Mouse (Mus musculus): ENCODE measurements around the gene Hoxa4.

Hoxa4 gene

DNA sequence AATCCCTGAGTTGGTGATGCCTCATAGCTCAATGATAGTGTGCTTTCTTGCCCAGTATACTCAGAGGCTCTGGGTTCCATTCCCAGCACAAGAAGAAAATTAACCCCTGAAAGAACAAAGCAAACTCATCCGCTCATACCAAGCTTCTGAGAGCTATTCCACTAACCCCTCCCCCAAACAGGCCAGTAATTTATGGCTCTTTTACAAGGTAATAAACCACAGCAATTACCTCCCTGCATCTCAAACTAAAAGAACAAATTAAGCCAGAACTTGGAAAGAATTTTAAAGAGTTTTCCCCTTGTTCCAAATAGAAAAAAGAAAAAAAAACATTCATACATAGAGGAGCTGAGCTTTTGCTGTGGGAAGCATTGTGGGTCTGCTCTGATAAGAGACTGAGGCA is 8.8 kb downstream of the Hoxa4 start:
- DNase-seq (ENCODE audit: inconsistent age in 2 of 2, low spot score in 1 of 2): no peak

DNA sequence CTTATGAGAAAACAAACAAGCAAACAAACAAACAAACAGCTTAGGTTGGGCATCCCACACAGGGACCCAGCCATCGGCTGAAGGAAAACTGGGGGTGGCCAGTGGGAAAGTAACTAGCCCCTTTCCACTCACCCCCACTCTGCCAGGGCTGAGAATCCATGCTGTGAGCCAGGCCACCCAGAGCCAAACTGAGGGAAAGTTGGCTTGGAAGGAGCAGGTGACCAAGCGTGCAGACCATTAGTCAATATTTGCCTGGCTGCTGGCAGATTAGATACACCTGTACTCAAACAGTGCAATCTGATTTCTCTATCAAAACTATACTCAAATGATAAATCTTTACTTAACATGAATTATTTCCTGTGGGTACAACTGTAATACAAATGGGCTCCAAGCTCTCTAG is 9.5 kb downstream of the Hoxa4 start:
- DNase-seq (ENCODE audit: inconsistent age in 2 of 2, low spot score in 1 of 2): no peak

DNA sequence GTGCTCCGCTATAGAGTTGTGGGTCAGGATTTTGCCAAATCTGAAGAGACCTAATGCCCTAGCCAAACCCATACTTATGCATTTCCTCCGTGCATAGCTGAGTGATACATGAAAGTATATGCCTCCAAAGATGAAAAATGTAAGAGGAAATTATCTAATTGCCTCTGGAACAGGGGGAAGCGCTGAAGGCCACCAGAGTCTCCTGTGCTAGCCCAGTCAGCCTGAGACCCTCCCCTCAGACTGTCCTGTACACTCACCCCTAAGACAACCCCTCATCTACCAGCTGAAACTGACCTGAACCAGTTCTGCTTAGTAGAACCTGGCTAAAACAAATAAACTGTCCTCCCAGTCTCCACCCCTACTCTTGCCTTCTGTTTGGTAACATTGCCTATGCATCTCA is 10.8 kb downstream of the Hoxa4 start:
- DNase-seq (ENCODE audit: inconsistent age in 2 of 2, low spot score in 1 of 2): no peak

DNA sequence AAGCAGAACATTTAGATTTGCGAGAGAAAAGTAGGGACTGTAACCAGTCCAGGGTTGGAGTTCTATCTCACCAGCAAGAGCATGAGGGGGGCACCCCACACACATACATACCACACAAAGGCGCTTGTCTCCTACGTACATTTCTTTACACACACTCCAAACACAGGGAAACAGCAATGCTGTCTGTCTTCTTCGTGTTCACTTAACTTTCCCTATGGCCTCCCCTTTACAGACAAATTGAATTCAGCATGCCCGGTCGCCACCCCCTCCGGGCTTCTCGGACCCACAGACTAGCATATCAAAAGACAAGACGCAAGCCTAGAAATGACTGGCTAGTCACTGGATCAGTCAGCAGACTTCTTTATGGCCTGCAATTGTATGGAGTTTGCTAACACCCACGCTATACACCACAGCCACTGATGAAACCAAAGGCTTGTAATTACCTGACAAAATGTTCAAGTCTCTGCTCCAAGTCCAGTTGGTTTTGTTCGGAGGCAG is 11.3 kb downstream of the Hoxa4 start:
- DNase-seq (ENCODE audit: inconsistent age in 2 of 2, low spot score in 1 of 2): no peak

DNA sequence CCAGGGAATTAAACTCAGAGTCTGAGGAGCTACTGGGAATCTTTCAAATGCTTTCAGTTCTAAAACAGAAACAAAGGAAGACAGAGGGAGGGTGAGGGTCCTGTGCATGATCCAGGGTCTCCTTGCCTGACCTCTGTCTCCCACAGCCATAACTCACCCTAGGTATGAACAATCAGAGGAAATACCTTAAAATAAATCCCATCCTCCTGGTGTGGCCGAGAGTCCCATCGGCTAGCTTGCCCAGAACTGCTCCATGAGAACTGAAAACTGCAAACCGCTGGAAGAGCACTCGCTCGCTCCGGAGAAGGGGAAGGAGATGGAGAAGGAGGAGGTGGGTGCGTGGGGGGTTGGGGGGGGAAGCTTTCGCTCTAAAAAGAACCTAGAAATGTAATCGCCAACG is 11.9 kb downstream of the Hoxa4 start:
- DNase-seq (ENCODE audit: inconsistent age in 2 of 2, low spot score in 1 of 2): peak in 1 of 2 experiments; percentile 11

DNA sequence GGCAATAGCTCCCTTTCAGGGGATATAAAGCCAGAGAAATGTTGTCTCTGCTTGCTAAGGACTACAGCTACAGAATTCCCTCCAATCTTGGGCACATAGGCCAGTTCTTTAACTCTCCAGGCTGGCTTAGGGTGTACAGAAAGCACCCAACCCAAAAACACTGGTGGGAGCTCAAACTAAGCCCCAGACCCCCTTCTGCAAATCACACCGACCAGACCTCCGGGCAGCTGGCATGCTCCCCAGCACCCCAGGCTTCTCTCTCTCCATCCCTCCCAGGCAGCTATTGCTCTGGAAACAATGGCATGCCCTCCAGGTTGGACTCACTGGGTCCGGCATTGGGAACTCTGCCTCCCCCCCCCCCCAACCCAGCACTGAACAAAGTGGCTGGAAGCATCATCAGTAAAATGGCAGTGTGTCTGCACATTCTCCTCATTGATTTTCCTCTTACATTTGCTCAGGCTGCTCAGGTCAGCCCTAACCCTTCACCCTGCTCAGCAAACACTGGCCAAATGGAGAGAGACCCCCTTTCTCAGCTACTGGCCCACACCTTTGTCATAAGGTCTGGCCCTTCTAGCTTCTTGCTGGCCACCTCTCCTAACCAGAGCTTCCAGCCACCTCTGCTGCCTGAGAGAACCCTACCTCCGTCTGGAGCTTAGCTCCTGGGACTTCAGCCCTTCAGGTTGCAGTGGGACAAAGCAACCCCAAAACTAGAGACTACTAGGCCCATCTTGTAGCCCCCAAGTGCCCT is 12.5 kb downstream of the Hoxa4 start:
- peak in 1 of 2 experiments; percentile 7 for DNase-seq (ENCODE audit: inconsistent age in 2 of 2, low spot score in 1 of 2)

DNA sequence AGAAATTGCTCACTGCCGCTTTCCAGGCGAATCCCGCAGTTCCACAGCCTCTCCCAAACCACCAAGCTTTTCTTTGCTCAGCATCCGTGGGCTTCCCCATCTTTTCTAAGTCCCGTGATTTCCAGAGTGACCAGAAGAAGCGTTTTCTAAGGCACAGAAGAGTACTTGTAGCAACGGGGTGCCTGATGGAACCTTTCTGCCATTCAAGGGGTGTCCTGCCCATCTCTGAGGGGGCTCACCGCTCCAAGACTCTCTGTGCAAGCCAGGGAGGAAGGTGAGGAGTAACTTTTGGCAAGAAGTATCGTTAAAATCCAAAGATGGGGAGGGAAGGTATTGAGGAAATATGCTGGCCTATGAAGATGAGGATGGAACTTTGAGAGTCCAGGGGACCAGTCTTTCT is 13.7 kb downstream of the Hoxa4 start:
- DNase-seq (ENCODE audit: inconsistent age in 2 of 2, low spot score in 1 of 2): no peak

DNA sequence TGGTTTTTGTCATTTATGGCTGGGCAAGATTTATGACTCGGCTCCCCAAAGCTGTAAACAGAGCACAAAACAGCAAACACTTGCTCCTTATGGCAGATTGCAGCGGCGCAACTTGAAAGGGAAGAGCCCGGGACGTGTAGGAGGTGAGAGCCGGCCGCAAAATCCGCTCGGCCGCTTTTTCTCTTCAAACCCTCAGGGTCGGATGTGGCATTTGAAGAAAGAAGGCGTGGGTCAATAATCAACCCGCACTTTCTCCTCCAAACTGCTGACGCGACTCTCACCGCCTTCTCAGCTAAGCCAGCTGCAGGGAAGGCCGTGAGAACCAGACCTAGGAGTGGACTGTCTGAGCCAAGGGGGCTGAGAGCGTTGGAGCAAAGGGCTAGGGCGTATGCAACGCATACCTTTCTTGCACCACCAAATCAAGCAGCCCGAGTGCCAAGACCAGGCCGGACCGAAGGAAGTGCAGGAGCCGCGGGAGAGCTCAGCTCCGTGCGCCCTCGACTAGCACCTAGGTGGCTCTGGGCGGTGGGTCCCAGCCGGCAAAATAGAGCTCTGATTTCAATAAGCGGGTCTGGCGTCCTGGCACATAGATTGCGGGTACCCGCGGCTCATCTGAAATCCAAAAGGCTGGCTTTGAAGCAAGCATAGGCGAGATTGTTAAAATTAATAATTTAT is 14.4 kb downstream of the Hoxa4 start, which contains the start of gene 5730596B20Rik:
TSS of gene 5730596B20Rik (plus strand) at position 438 of the 675 bp plus-strand sequence.
- DNase-seq (ENCODE audit: inconsistent age in 2 of 2, low spot score in 1 of 2): peak; percentile 26 to 71

DNA sequence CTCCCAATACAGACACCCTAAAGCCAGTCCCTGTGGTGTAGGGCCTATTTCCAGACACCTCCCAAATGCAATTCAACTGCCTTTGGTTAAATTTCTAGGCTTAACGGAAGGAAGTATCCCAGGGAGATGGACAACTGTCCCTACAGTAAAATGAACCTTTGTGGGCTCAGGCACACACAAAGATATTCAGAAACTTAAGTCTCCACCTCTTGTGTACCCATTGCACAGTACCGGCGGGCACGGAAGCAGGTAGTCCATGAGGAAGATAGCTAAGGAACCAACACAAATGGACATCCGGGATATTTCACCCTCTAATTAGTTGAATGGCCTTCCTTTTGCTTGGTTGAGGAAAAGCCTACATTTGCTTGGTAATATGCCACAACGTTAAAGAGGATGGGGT is 15.2 kb downstream of the Hoxa4 start:
- peak; percentile 8 to 55 for DNase-seq (ENCODE audit: inconsistent age in 2 of 2, low spot score in 1 of 2)

DNA sequence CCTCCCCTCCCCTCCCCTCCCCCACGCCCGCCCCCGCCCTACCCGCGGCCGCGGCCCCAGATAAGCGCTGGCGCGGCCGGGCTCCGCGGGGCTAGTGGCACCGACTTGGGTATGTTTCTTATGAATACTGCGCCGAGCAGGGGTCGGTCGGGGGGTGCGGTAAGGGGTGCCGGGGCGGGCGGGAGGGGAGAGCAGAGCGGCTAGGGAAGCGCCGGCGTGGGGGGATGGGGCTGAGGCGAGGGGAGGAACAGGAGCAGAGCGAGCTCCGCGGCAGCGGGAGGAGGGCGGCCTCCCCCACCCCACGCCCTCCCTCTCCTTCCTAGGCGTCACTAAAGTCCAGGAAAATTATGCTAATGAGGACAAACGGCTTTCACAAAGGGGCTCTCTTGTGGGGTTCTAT is 15.7 kb downstream of the Hoxa4 start:
- peak; percentile 40 to 70 for DNase-seq (ENCODE audit: inconsistent age in 2 of 2, low spot score in 1 of 2)

DNA sequence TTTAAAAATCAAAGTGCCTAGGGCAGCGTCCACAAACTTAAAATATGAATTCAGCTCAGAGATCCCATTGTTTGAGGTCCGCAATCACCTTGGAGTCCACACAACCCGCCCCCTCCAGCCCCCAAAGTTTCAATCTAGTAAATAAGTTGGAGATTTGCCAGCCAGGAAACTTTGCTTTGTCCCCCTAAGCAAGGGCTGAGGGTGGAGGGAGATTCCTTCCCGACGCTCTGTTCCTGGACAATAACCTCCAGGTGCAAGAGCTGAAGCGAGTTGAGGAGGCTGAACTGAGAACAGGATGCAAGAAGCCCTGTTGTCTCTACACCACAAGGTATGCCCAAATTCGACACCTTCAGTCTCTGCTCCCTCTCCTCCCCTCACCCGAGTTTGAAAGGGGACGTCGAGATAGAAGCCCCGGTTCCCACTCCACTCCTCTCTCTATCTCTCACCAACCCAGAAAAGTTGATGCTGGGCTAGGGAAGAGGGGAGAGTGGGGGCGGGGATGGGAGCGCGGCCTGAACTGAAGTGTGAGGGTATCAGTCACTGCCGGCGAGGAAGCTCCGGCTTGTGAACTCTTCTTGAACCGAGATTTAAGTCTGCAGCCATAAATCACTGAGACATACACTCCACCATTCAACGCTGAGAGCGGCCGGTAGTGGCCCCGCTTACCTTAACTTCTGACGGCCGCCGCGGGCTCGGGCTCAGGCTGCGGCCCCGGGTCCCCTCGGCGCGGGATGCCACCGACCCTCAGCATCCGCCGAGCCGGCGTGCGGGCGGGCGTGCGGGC is 16.4 kb downstream of the Hoxa4 start:
- peak; percentile 52 to 83 for DNase-seq (ENCODE audit: inconsistent age in 2 of 2, low spot score in 1 of 2)

DNA sequence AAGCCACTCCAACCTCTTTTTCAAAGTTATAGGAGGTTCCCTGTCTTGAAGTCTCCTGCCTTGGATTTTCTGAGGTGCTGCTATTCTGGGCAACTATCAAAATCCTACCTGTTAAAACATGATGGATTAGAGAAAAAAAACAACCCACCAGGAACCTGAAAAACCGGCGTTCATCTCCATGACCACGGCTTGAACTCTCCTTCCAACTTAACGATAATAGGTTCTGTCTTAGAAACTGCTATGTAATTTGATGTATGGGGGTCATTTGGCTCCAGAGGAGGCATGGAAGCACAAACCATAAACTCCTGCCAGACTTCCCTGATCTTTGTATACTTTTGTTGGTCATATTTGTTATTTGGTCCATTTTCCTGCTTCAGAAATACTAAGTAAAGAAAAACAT is 17.9 kb downstream of the Hoxa4 start:
- DNase-seq (ENCODE audit: inconsistent age in 2 of 2, low spot score in 1 of 2): no peak

DNA sequence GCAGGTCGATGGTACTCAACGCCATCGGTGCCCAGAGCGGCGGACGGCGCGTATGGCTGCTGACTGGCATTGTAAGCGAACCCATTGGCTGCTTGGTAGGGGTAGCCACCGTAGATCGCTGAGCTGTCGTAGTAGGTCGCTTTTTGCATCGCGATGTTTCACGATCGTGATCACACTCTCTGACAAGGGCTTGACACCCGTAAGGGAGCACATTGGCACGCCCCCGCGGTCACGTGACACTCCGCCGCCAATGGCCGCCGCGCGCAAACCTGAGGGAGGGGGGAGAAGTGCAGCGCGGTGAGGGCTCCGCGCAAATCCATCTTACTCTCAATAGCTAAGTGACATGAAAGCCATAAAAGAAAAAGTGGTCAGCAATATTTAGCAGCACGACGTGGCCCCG is 19.1 kb downstream of the Hoxa4 start:
- peak; percentile 90 to 96 for DNase-seq (ENCODE audit: inconsistent age in 2 of 2, low spot score in 1 of 2)

DNA sequence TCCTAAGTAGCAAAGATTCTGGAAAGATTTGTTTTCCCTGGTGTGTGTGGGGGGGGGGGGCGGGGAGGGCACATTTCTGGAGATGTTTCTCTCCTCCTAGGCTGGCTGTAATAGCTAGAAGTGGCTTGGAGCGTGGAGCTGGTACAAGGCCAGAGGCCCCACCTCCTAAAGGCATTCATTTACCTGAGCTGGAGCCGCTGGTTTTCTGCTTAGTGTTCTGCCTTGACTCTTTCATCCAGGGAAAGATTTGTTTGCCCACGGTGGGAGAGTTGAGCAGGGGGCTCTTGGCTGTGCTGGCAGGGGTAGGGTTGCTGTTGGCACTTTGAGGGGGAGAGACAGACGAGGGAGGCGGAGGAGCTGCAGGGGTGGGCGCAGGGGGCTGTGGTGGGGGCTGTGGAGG is 19.6 kb downstream of the Hoxa4 start:
- DNase-seq (ENCODE audit: inconsistent age in 2 of 2, low spot score in 1 of 2): no peak

DNA sequence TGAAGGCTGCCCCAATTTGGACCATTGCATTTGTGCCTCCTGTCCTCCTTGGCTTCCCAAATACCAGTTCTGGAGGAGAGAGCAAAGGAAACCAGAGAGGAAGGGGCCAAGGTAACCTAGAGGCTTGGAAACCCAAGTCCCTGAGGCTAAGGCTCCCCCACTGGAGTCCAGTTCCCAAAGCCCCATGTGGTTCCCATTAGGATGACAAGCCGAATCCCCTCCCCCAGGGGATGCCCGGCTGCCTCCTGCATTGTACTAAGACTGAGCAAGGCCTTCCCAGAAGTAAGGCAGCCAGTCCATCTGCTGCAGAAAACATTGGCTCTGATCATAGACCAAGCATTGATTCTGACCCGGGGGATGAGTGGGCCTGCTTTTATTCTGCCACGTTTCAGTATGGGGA is 20.2 kb downstream of the Hoxa4 start:
- peak in 1 of 2 experiments; percentile 20 for DNase-seq (ENCODE audit: inconsistent age in 2 of 2, low spot score in 1 of 2)

DNA sequence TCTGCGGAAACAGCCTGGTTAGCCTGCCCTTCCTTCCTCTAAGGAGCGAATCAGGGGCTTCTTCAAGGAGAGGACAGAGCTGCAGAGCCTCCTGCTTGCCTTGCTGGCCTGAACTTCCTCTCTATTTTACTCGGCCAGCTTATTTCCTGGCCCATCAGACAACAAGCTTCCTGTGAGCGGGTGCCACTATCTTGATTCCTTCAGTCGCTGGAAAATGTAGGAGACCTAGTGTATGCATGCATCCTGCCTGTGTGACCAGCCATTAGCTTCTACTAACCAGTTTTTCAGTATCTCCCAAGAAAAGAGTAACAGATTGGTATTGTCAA is 20.7 kb downstream of the Hoxa4 start:
- DNase-seq (ENCODE audit: inconsistent age in 2 of 2, low spot score in 1 of 2): no peak

DNA sequence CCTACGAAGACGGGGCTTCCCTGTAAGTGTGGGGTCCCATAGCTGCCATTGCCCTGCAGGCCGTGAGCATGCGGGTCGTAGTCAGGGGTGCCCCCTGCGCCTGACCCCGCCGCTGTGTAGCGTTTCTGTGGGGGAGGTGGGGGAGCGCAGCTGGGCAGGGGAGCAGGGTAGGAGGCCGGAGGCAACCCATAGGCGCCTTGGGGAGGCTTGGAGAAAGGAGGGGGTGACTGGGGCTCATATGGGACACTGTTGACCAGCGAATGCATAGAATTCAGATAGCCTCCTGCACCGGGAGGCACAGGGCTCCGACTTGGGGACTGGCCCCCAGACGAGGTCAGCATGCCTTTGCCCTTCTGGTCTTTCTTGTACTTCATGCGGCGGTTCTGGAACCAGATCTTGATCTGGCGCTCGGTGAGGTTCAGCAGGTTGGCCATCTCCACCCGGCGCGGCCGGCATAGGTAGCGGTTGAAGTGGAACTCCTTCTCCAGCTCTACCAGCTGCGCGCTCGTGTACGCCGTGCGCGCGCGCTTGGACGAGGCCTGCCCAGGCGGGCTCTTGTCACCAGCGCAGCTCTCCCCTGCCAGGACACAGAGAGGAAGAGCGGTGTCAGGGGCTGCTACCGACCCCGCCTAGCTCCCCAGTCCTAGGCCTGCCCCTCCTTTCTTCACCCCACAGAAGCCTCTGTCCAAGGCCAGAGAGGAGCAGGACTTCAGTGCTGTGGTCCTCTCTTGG is 21.2 kb downstream of the Hoxa4 start:
- DNase-seq (ENCODE audit: inconsistent age in 2 of 2, low spot score in 1 of 2): peak; percentile 59 to 75

DNA sequence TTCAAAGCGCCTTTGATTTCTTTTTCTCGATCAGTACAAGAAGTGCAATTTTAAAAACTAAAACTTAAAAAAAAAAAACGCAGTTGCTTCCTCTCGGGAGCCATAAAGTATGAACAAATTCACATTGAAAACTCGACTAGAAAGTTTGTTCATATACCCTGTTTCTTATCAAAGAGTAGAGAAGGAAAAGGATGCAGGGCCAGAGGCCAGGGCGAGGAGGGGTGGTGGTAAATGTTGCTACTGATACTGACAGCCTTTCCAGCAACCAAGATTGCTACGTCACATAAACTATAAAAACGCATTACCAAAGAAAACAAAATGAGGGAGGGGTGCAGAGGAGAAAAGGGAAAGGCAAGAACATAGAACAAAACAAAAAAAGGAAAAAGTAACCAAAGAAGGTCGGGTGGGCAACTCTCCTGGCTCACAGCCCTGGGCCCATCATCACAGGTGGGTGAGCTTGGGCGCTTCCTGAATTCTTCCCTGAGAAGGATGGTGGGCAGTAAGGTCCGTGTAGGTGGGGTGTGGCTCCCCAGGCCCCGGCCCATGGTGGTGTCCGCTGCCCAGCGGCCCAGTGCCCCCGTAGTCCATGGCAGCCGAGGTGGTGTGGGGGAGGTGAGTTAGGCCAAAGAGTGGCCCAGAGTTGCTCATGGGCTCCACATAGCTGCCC is 21.9 kb downstream of the Hoxa4 start:
- DNase-seq (ENCODE audit: inconsistent age in 2 of 2, low spot score in 1 of 2): peak in 1 of 2 experiments; percentile 58

DNA sequence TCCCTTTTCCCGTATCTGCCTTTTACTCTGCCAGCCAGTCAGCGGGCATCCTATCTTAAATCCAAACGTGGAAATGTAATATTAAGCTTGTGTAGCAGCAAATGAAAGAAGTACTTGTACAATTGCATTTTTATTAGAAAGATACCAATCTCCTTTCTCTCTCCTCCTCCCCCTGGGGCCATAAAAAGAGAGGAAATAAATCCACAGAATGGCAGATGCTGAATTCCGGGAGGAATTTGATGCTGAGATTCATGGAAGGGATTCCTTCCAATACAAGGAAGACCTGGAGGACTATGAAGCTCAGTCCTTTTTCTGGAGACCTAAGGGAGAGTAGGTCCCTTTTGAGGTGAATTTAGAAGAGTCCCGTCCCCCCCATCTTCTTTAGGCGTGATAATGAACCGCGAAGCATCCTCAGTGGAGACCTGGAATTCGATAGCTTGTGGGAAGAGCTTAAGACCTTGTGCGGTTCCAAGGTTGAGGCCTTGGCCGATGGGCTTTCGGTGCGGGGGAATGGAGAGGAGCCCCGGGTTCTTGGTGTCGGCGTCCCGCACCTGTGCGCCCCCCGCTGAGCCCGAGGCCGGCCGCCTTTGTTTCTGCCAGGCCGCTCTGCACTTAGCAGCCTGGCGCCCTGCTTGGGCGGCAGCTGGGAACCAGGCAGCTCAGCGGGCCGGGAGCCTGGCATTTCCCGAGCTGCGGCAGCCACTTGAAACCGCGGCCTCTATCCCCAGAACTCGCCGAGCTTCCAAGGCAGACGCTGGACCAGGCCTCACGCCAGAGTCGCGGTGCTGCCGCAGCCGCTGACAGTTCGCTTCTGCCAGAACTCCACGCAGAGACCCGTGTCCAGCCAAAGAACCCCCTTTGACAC is 23.1 kb downstream of the Hoxa4 start:
- peak; percentile 50 to 79 for DNase-seq (ENCODE audit: inconsistent age in 2 of 2, low spot score in 1 of 2)

DNA sequence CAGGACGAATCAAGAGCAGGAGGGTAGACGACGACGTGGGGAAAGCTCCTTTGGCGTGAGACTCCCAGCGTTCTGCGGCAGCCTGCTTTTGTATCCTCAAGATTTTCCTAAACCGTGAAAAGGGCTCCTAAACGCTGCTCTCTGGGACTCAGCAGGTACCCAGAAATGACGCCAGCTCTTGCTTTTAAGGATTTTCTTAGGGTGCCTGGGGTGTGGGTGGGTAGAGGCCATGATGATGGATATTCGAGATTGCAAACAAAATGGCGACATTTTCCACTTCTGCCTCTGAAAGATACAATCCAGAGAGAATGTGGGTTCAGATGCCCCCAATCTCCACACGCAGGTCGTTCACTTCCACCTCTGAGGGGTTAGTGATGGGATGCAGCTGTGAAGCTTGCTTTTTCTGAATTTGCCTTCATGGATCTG is 23.8 kb downstream of the Hoxa4 start:
- peak; percentile 7 to 50 for DNase-seq (ENCODE audit: inconsistent age in 2 of 2, low spot score in 1 of 2)

Data from adrenal gland, adult (tissue).